Mouse (Mus musculus): Measurements from ENCODE around the gene Tmem82. TPM values are rescaled to one million over a fixed set of nuclear protein-coding genes. Genes with fewer than 3 reads are reported as not detected.

Gene Tmem82
- polyA plus RNA-seq, 1 experiment from 2014 or later: 1.2 TPM

- H3K9me3 ChIP-seq: 0 out of 2 replicates have a peak, but pooled peaks cover 2% of the 10 kb centered on the region
- peaks cover 14% of the 10 kb centered on the region for H3K4me1 ChIP-seq (replicated peaks)
- no peaks in the 10 kb centered on the region for H3K27me3 ChIP-seq (ENCODE audit: insufficient read depth, poor library complexity, severe bottlenecking)
- no peak overlapping the region for H3K27ac ChIP-seq
- no peak for DNase-seq (ENCODE audit: low spot score)
- H3K36me3 ChIP-seq: peaks cover 86% of the 10 kb centered on the region
- 95% methylated on average over 21 of the region's 21 CpGs for WGBS
- no peak overlapping the region for H3K4me3 ChIP-seq
These were observed 13.9 kb upstream of the Tmem82 start for GRCm38 (mm10) chr4:141632111-141632873.

GRCm38 (mm10) chr4:141631250-141631649 is 12.8 kb upstream of the Tmem82 start:
- peaks cover 11% of the 10 kb centered on the region for H3K4me1 ChIP-seq (replicated peaks)
- H3K27ac ChIP-seq: no peak overlapping the region
- peaks cover 86% of the 10 kb centered on the region for H3K36me3 ChIP-seq
- H3K9me3 ChIP-seq: 0 out of 2 replicates have a peak, but pooled peaks cover 2% of the 10 kb centered on the region
- H3K27me3 ChIP-seq (ENCODE audit: insufficient read depth, poor library complexity, severe bottlenecking): no peaks in the 10 kb centered on the region
- WGBS: 94% methylated on average over 20 of the region's 20 CpGs
- no peak for DNase-seq (ENCODE audit: low spot score)
- H3K4me3 ChIP-seq: no peak overlapping the region

- 93% methylated on average over 11 of the region's 11 CpGs for WGBS
- Histone ChIP-seq H3K27ac (no peak overlapping the region), H3K9me3 (0 out of 2 replicates have a peak, but pooled peaks cover 2% of the 10 kb centered on the region), H3K4me1 (replicated peaks) (peaks cover 14% of the 10 kb centered on the region; the same call in 1 of the 2 replicates), H3K36me3 (peaks cover 98% of the 10 kb centered on the region), H3K27me3 (ENCODE audit: insufficient read depth, poor library complexity, severe bottlenecking) (no peaks in the 10 kb centered on the region), H3K4me3 (no peak overlapping the region)
- no peak for DNase-seq (ENCODE audit: low spot score)
These were observed 11.6 kb upstream of the Tmem82 start for GRCm38 (mm10) chr4:141630021-141630420.

GRCm38 (mm10) chr4:141628661-141629060 is 10.2 kb upstream of the Tmem82 start:
- Histone ChIP-seq H3K4me3 (no peak overlapping the region), H3K36me3 (peaks cover 88% of the 10 kb centered on the region), H3K4me1 (replicated peaks) (peaks cover 10% of the 10 kb centered on the region), H3K27me3 (ENCODE audit: insufficient read depth, poor library complexity, severe bottlenecking) (no peaks in the 10 kb centered on the region), H3K9me3 (0 out of 2 replicates have a peak, but pooled peaks cover 2% of the 10 kb centered on the region), H3K27ac (0 out of 2 replicates have a peak overlapping the region, but pooled peaks have one; percentile 40)
- 84% methylated on average over 14 of the region's 14 CpGs for WGBS
- DNase-seq (ENCODE audit: low spot score): no peak

GRCm38 (mm10) chr4:141627502-141627901 is 9.1 kb upstream of the Tmem82 start:
- Histone ChIP-seq H3K9me3 (0 out of 2 replicates have a peak, but pooled peaks cover 2% of the 10 kb centered on the region), H3K36me3 (peaks cover 77% of the 10 kb centered on the region), H3K27ac (no peak overlapping the region), H3K4me3 (no peak overlapping the region), H3K4me1 (replicated peaks) (peaks cover 17% of the 10 kb centered on the region), H3K27me3 (ENCODE audit: insufficient read depth, poor library complexity, severe bottlenecking) (no peaks in the 10 kb centered on the region)
- 89% methylated on average over 5 of the region's 5 CpGs for WGBS
- no peak for DNase-seq (ENCODE audit: low spot score)

GRCm38 (mm10) chr4:141625774-141626550 is 7.5 kb upstream of the Tmem82 start:
- Histone ChIP-seq H3K9me3 (no peaks in the 10 kb centered on the region), H3K4me1 (replicated peaks) (peaks cover 17% of the 10 kb centered on the region), H3K27ac (peak overlapping the region; percentile 42; the same call in 1 of the 2 replicates), H3K36me3 (peaks cover 61% of the 10 kb centered on the region), H3K27me3 (ENCODE audit: insufficient read depth, poor library complexity, severe bottlenecking) (no peaks in the 10 kb centered on the region), H3K4me3 (no peak overlapping the region)
- WGBS: 88% methylated on average over 16 of the region's 16 CpGs
- no peak for DNase-seq (ENCODE audit: low spot score)

GRCm38 (mm10) chr4:141624983-141625773 is 6.7 kb upstream of the Tmem82 start:
- no peak overlapping the region for H3K4me3 ChIP-seq
- peaks cover 53% of the 10 kb centered on the region for H3K36me3 ChIP-seq
- H3K4me1 ChIP-seq (replicated peaks): peaks cover 17% of the 10 kb centered on the region
- H3K27ac ChIP-seq: no peak overlapping the region
- H3K27me3 ChIP-seq (ENCODE audit: insufficient read depth, poor library complexity, severe bottlenecking): 0 out of 2 replicates have a peak, but pooled peaks cover 1% of the 10 kb centered on the region
- DNase-seq (ENCODE audit: low spot score): peak; percentile 35
- 78% methylated on average over 19 of the region's 19 CpGs for WGBS
- no peaks in the 10 kb centered on the region for H3K9me3 ChIP-seq

GRCm38 (mm10) chr4:141624134-141624533 is 5.7 kb upstream of the Tmem82 start:
- Histone ChIP-seq H3K36me3 (peaks cover 43% of the 10 kb centered on the region), H3K4me3 (no peak overlapping the region), H3K9me3 (no peaks in the 10 kb centered on the region), H3K27me3 (ENCODE audit: insufficient read depth, poor library complexity, severe bottlenecking) (0 out of 2 replicates have a peak, but pooled peaks cover 2% of the 10 kb centered on the region), H3K4me1 (replicated peaks) (peaks cover 17% of the 10 kb centered on the region), H3K27ac (no peak overlapping the region)
- 91% methylated on average over 8 of the region's 8 CpGs for WGBS
- no peak for DNase-seq (ENCODE audit: low spot score)

GRCm38 (mm10) chr4:141623666-141624065 is 5.2 kb upstream of the Tmem82 start, which contains the start of gene Slc25a34:
Gene Slc25a34 (minus strand): TSS chr4:141623821.
- H3K36me3 ChIP-seq: peaks cover 38% of the 10 kb centered on the region
- no peak for DNase-seq (ENCODE audit: low spot score)
- no peaks in the 10 kb centered on the region for H3K9me3 ChIP-seq
- H3K4me1 ChIP-seq (replicated peaks): peaks cover 21% of the 10 kb centered on the region
- no peak within 1 kb of the TSS for H3K4me3 ChIP-seq
- WGBS: 67% methylated on average over 1 of the region's 1 CpGs
- peak within 1 kb of the TSS; percentile 56; the same call in 1 of the 2 replicates for H3K27ac ChIP-seq
- H3K27me3 ChIP-seq (ENCODE audit: insufficient read depth, poor library complexity, severe bottlenecking): 0 out of 2 replicates have a peak, but pooled peaks cover 2% of the 10 kb centered on the region

GRCm38 (mm10) chr4:141623037-141623436 is 4.6 kb upstream of the Tmem82 start:
- Histone ChIP-seq H3K27ac (0 out of 2 replicates have a peak overlapping the region, but pooled peaks have one; percentile 56), H3K9me3 (no peaks in the 10 kb centered on the region), H3K4me1 (replicated peaks) (peaks cover 24% of the 10 kb centered on the region), H3K4me3 (no peak overlapping the region), H3K27me3 (ENCODE audit: insufficient read depth, poor library complexity, severe bottlenecking) (peaks cover 5% of the 10 kb centered on the region; the same call in 1 of the 2 replicates), H3K36me3 (peaks cover 32% of the 10 kb centered on the region)
- no peak for DNase-seq (ENCODE audit: low spot score)
- WGBS: 90% methylated on average over 11 of the region's 11 CpGs

- Histone ChIP-seq H3K27me3 (ENCODE audit: insufficient read depth, poor library complexity, severe bottlenecking) (peaks cover 9% of the 10 kb centered on the region; the same call in 1 of the 2 replicates), H3K9me3 (no peaks in the 10 kb centered on the region), H3K4me1 (replicated peaks) (peaks cover 28% of the 10 kb centered on the region), H3K27ac (no peak overlapping the region), H3K4me3 (no peak overlapping the region), H3K36me3 (peaks cover 27% of the 10 kb centered on the region)
- DNase-seq (ENCODE audit: low spot score): no peak
- WGBS: 86% methylated on average over 5 of the region's 5 CpGs
These were observed 4.1 kb upstream of the Tmem82 start for GRCm38 (mm10) chr4:141622580-141622979.

- Histone ChIP-seq H3K36me3 (peaks cover 24% of the 10 kb centered on the region), H3K4me3 (no peak overlapping the region), H3K4me1 (replicated peaks) (peaks cover 33% of the 10 kb centered on the region), H3K9me3 (no peaks in the 10 kb centered on the region), H3K27ac (no peak overlapping the region), H3K27me3 (ENCODE audit: insufficient read depth, poor library complexity, severe bottlenecking) (peaks cover 11% of the 10 kb centered on the region; the same call in 1 of the 2 replicates)
- DNase-seq (ENCODE audit: low spot score): no peak
- 87% methylated on average over 8 of the region's 8 CpGs for WGBS
These were observed 3.7 kb upstream of the Tmem82 start for GRCm38 (mm10) chr4:141622091-141622490.

Data from hindbrain, embryonic 10.5 days (tissue).